Mouse (Mus musculus): Measurements from ENCODE around the gene Ucp1. TPM values are rescaled to one million over a fixed set of nuclear protein-coding genes. Genes with fewer than 3 reads are reported as not detected.

The Ucp1 gene
- polyA plus RNA-seq (2012; rRNA removed), result 0.10 and 0.25 TPM in 2 replicates

DNA sequence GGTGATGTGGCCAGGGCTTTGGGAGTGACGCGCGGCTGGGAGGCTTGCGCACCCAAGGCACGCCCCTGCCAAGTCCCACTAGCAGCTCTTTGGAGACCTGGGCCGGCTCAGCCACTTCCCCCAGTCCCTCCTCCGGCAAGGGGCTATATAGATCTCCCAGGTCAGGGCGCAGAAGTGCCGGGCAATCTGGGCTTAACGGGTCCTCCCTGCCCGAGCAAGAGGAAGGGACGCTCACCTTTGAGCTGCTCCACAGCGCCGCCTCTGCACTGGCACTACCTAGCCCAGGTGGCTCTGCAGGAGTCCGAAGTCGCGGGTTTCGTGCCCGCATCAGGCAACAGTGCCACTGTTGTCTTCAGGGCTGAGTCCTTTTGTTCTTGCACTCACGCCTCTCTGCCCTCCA lies at the start of gene Ucp1:
TSS of gene Ucp1 (plus strand) at position 177 of the 400 bp plus-strand sequence.

GRCm38 (mm10) chr8:83331899-83332697 lies 41.9 kb downstream of the Ucp1 start, which contains the start of gene Elmod2:
TSS of gene Elmod2 (minus strand) at chr8:83332486.

Other genes with a start within 250 kb of the Ucp1 start
- gene Tbc1d9, start 125.0 kb upstream of the Ucp1 start, polyA plus RNA-seq (2012; rRNA removed), result 23.0 and 32.5 TPM in 2 replicates
- gene Gm10645, start 124.2 kb upstream of the Ucp1 start, polyA plus RNA-seq (2012; rRNA removed), result 1.3 and 1.4 TPM in 2 replicates
- gene Elmod2, start 42.1 kb downstream of the Ucp1 start, polyA plus RNA-seq (2012; rRNA removed), result 18.1 and 20.4 TPM in 2 replicates
- gene Mgat4d, start 58.1 kb downstream of the Ucp1 start, polyA plus RNA-seq (2012; rRNA removed), result not detected in 2 replicates
- gene Clgn, start 99.5 kb downstream of the Ucp1 start, polyA plus RNA-seq (2012; rRNA removed), result 3.0 and 4.8 TPM in 2 replicates
- gene Scoc, start 168.0 kb downstream of the Ucp1 start, polyA plus RNA-seq (2012; rRNA removed), result 102 and 133 TPM in 2 replicates
- gene Olfr370, start 245.4 kb downstream of the Ucp1 start, polyA plus RNA-seq (2012; rRNA removed), result not detected in 2 replicates

Measured in central nervous system, embryonic 11.5 days (tissue).